ENCODE assay signal across 24 mouse cellular contexts in genomic region chr6:91417291-91417845, GRCm38 (mm10). TPM values are rescaled to one million over a fixed set of nuclear protein-coding genes. Genes with fewer than 3 reads are reported as not detected.
"Had no signal": no experiment of that assay in that cellular context is flagged by ENCODE, and none has a peak within 500 bp of the region (broad histone marks: within the 10 kb centered on the region; RNA-seq: fewer than 3 reads in every experiment).

No protein-coding gene starts in this region.

- H3K4me2 ChIP-seq: kidney, embryonic 15.5 days; liver, embryonic 13.5 days; midbrain, embryonic 12.5 days; neural tube, embryonic 13.5 days; stomach, embryonic 15.5 days had no signal

- H3K4me1 ChIP-seq: kidney, embryonic 15.5 days; liver, embryonic 13.5 days; midbrain, embryonic 12.5 days; neural tube, embryonic 13.5 days; stomach, embryonic 15.5 days had no signal

- H3K9me3 ChIP-seq: kidney, embryonic 15.5 days; liver, embryonic 13.5 days; midbrain, embryonic 12.5 days; neural tube, embryonic 13.5 days; stomach, embryonic 15.5 days had no signal

- ATAC-seq: midbrain, embryonic 16.5 days had no signal

- H3K9ac ChIP-seq: kidney, embryonic 15.5 days; liver, embryonic 13.5 days; midbrain, embryonic 12.5 days; neural tube, embryonic 13.5 days; stomach, embryonic 15.5 days had no signal

- H3K36me3 ChIP-seq: kidney, embryonic 15.5 days; liver, embryonic 13.5 days; midbrain, embryonic 12.5 days; neural tube, embryonic 13.5 days; stomach, embryonic 15.5 days had no signal

- H3K27ac ChIP-seq: kidney, embryonic 15.5 days; left cerebral cortex, adult 2 months; liver, embryonic 13.5 days; midbrain, embryonic 12.5 days; neural tube, embryonic 13.5 days; stomach, embryonic 15.5 days had no signal

- H3K4me3 ChIP-seq: kidney, embryonic 15.5 days; left cerebral cortex, adult 2 months; liver, embryonic 13.5 days; midbrain, embryonic 12.5 days; myocyte; neural tube, embryonic 13.5 days; stomach, embryonic 15.5 days had no signal

- DNase-seq: kidney, postnatal 10 days; kidney, postnatal 36 days; layer of hippocampus, postnatal 36 days; liver, embryonic 13.5 days; lung, adult 2 months; lung, postnatal 14 days; lung, postnatal 4 days; retina, postnatal 1 day; right cerebral cortex, postnatal 25 days; spleen, adult 18-20 months; thymus, postnatal 25 days had no signal

RNA-seq across cellular contexts. Expression of gene Wnt7a, which starts 6.2 kb away (rescaled TPM):
- total RNA-seq: liver, adult 2 months; megakaryocyte progenitor cell, adult 5-6 weeks; megakaryocyte-erythroid progenitor cell, adult 5-6 weeks; monocyte, adult 5-6 weeks; neutrophil, adult 5-6 weeks had no signal
- polyA plus RNA-seq: liver, adult 2 months; liver, embryonic 13.5 days; liver, embryonic 16.5 days; myocyte had no signal
